Mouse (Mus musculus) midbrain, embryonic 16.5 days (tissue): Measurements from ENCODE around the gene Otud7a. TPM values are rescaled to one million over a fixed set of nuclear protein-coding genes. Genes with fewer than 3 reads are reported as not detected.
A peak's percentile ranks its signal among the peaks of the same experiment; 100 is the strongest.

Experiments
- ATAC-seq: fragments of 200-750 bp; cut with Nextera tagmentation; 2 replicates; pipeline ENCODE4 v1.8.0; 2017; ENCODE audit warnings: moderate TSS enrichment
- H3K27ac ChIP-seq: fragments of 300-500 bp; sonication (generic); 2 replicates; pipeline ENCODE4 v1.5.1; 2014; ENCODE audit warnings: mild to moderate bottlenecking, low read length, mixed read lengths
- H3K27me3 ChIP-seq: fragments of 300-500 bp; sonication (generic); 2 replicates; pipeline ENCODE4 v1.6.1; 2014; ENCODE audit warnings: low read depth, low read length, mixed read lengths; ENCODE audit not compliant: control insufficient read depth, insufficient read depth
- H3K36me3 ChIP-seq: fragments of 300-500 bp; sonication (generic); 2 replicates; pipeline ENCODE4 v1.6.1; 2014; ENCODE audit warnings: mild to moderate bottlenecking, low read length, moderate library complexity, mixed read lengths; ENCODE audit not compliant: control insufficient read depth, insufficient read depth
- H3K4me1 ChIP-seq: fragments of 300-500 bp; sonication (generic); 2 replicates; pipeline ENCODE4 v1.6.1; 2014; ENCODE audit warnings: mild to moderate bottlenecking, low read length, mixed read lengths; ENCODE audit not compliant: control insufficient read depth, insufficient read depth
- H3K4me2 ChIP-seq: fragments of 300-500 bp; sonication (generic); 2 replicates; pipeline ENCODE4 v1.6.1; 2014; ENCODE audit warnings: mild to moderate bottlenecking, low read length, mixed read lengths
- H3K4me3 ChIP-seq: fragments of 300-500 bp; sonication (generic); 2 replicates; pipeline ENCODE4 v1.5.1; 2014; ENCODE audit warnings: low read depth, mild to moderate bottlenecking, low read length, moderate library complexity, mixed read lengths
- H3K9ac ChIP-seq: fragments of 300-500 bp; sonication (generic); 2 replicates; pipeline ENCODE4 v1.6.1; 2014; ENCODE audit warnings: low read depth, low read length, mixed read lengths
- H3K9me3 ChIP-seq: fragments of 300-500 bp; sonication (generic); replicated peaks from 2 replicates; pipeline ENCODE4 v1.6.1; 2014; ENCODE audit warnings: mild to moderate bottlenecking, low read length, mixed read lengths; ENCODE audit not compliant: control insufficient read depth, poor library complexity, severe bottlenecking
- WGBS: fragments of 180-500 bp; shearing (Covaris S2); extraction: QIAGEN DNeasy Blood & Tissue Kit; methylation state at CpG from one replicate; pipeline ENCODE4 v1.1.7; 2014; 5-methylcytosine and 5-hydroxymethylcytosine counted together
- polyA plus RNA-seq: library from polyadenylated mRNA; unstranded; fragments of >200 nt; fragmentation: Nextera tagmentation; extraction: Ambion mirVana; gene quantifications from 2 replicates; pipeline ENCODE4 v1.2.1, GENCODE M21; 2015

The Otud7a gene
- polyA plus RNA-seq, 1 experiment from 2014 or later: 3.4 TPM

DNA sequence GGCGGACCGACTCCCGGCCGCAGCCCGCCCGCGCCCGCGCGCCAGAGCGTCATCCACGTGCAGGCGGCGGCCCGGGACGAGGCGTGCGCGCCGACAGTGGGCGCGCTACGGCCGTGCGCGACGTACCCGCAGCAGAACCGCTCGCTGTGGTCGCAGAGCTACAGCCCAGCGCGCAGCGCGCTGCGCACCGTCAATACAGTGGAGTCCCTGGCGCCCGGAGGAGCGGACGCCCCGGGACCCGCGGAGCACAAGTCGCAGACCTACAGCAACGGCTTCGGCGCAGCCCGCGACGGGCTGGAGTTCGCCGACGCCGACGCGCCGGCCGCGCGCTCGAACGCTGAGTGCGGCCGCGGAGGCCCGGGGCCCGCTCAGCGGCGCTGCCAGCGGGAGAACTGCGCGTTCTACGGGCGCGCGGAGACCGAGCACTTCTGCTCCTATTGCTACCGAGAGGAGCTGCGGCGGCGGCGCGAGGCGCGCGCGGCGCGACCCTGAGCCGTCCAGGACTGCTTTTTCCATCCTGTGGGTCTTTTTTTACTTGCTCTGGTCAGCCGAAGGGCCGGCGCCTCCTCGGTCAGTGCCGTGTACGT is 313.8 kb downstream of the Otud7a start:
- peak overlapping the region; percentile 47; the same call in 1 of the 2 replicates for H3K27ac ChIP-seq
- ATAC-seq: peak; percentile 76
- H3K9me3 ChIP-seq: no peaks in the 10 kb centered on the region
- H3K27me3 ChIP-seq: peaks cover 51% of the 10 kb centered on the region
- peaks cover 23% of the 10 kb centered on the region for H3K4me1 ChIP-seq
- under 1% methylated on average over 94 of the region's 97 CpGs for WGBS
- H3K4me3 ChIP-seq: peak overlapping the region; percentile 49
- no peaks in the 10 kb centered on the region for H3K36me3 ChIP-seq
- peak overlapping the region; percentile 77 for H3K4me2 ChIP-seq
- peak overlapping the region; percentile 63 for H3K9ac ChIP-seq

DNA sequence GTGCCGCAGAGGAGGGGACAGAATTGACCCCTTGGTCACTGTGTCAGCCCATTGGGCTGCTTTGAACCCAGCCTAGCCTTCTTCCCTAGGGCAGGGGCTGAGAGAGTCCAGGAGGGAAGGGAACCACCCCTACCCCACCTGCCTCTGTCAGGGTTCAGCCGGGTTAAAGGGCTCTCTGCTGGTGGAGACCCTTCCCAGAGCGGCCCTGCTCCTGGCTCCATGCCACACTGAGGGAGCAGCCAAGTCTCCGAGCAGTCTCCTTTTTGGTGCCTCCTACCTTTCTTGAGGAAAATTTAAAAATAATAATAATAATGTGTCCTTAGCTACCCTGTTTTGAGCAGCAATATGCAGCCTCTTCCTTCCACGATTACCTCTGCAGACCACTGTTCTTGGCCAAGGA is 315.1 kb downstream of the Otud7a start:
- no peak overlapping the region for H3K27ac ChIP-seq
- no peaks in the 10 kb centered on the region for H3K36me3 ChIP-seq
- H3K4me2 ChIP-seq: no peak overlapping the region
- 31% methylated on average over 5 of the region's 5 CpGs for WGBS
- H3K27me3 ChIP-seq: peaks cover 51% of the 10 kb centered on the region
- no peak overlapping the region for H3K9ac ChIP-seq
- H3K4me1 ChIP-seq: peaks cover 12% of the 10 kb centered on the region
- ATAC-seq: no peak
- no peak overlapping the region for H3K4me3 ChIP-seq
- H3K9me3 ChIP-seq: no peaks in the 10 kb centered on the region

GRCm38 (mm10) chr7:63762529-63762928 is 318.0 kb downstream of the Otud7a start:
- 75% methylated on average over 3 of the region's 3 CpGs for WGBS

GRCm38 (mm10) chr7:63768398-63769029 is 324.0 kb downstream of the Otud7a start:
- ATAC-seq: peak; percentile 89
- Histone ChIP-seq H3K27me3 (no peaks in the 10 kb centered on the region), H3K36me3 (no peaks in the 10 kb centered on the region), H3K9ac (no peak overlapping the region), H3K4me1 (peaks cover 8% of the 10 kb centered on the region), H3K9me3 (no peaks in the 10 kb centered on the region), H3K4me2 (no peak overlapping the region), H3K4me3 (no peak overlapping the region), H3K27ac (no peak overlapping the region; the same call in none of the 2 replicates)
- 30% methylated on average over 5 of the region's 5 CpGs for WGBS

More at GRCm38 (mm10) chr7:63762529-63762928, 318.0 kb downstream of the Otud7a start:
- Histone ChIP-seq H3K27ac (no peak overlapping the region), H3K36me3 (no peaks in the 10 kb centered on the region), H3K4me3 (no peak overlapping the region), H3K9me3 (no peaks in the 10 kb centered on the region), H3K27me3 (peaks cover 34% of the 10 kb centered on the region), H3K4me1 (peaks cover 8% of the 10 kb centered on the region), H3K9ac (no peak overlapping the region), H3K4me2 (no peak overlapping the region)
- no peak for ATAC-seq

DNA sequence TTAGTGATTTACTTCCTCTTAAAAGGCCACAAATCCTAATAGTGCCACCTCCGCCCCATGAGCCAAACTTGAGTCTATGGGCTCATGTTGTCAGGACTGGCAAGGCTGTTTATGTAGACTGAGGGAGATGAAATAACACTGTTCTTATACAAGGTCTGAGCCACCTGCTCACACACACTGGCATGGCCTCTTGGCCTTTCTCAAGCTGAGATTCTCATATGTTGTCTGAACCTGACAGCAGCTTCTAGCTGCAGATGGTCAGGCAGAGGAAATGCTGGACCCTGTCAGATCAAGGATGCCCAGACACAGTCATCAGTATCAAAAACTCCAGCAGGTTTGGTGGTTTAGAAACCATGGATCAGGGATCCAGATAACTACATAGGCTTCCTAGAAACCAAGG is 328.7 kb downstream of the Otud7a start:
- Histone ChIP-seq H3K9ac (no peak overlapping the region), H3K27me3 (no peaks in the 10 kb centered on the region), H3K4me1 (peaks cover 2% of the 10 kb centered on the region), H3K27ac (no peak overlapping the region), H3K4me2 (no peak overlapping the region), H3K4me3 (no peak overlapping the region), H3K36me3 (no peaks in the 10 kb centered on the region), H3K9me3 (no peaks in the 10 kb centered on the region)
- ATAC-seq: no peak
- 100% methylated on average over 1 of the region's 1 CpGs for WGBS

GRCm38 (mm10) chr7:63774291-63774690 is 329.7 kb downstream of the Otud7a start:
- ATAC-seq: no peak
- Histone ChIP-seq H3K27ac (no peak overlapping the region), H3K36me3 (no peaks in the 10 kb centered on the region), H3K4me3 (no peak overlapping the region), H3K9me3 (no peaks in the 10 kb centered on the region), H3K9ac (no peak overlapping the region), H3K4me2 (no peak overlapping the region), H3K4me1 (no peaks in the 10 kb centered on the region), H3K27me3 (no peaks in the 10 kb centered on the region)
- WGBS: 27% methylated on average over 1 of the region's 1 CpGs

DNA sequence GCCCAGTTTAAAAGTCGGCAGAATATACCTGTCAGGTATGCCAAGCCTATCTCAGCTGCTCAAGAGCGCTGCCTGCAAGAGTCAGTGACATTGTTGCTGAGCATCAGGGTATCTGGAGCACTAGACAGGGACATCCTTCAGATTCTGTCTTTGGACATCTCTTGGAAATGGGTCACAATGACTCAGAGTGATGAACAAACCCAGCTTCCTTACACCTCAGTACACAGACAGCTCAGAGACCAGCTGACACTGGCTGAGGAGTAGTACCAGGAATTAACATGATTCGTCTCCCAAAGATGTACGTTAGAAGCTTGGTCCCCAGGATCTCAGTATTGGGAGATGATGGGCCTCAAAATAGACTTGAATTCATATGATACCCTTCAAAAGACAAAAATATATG is 332.8 kb downstream of the Otud7a start:
- Histone ChIP-seq H3K9me3 (no peaks in the 10 kb centered on the region), H3K4me1 (no peaks in the 10 kb centered on the region), H3K36me3 (no peaks in the 10 kb centered on the region), H3K9ac (no peak overlapping the region), H3K27me3 (no peaks in the 10 kb centered on the region), H3K4me3 (no peak overlapping the region), H3K27ac (no peak overlapping the region), H3K4me2 (no peak overlapping the region)
- 95% methylated on average over 4 of the region's 4 CpGs for WGBS
- ATAC-seq: no peak

GRCm38 (mm10) chr7:63780821-63781220 is 336.3 kb downstream of the Otud7a start:
- no peaks in the 10 kb centered on the region for H3K36me3 ChIP-seq
- H3K4me3 ChIP-seq: no peak overlapping the region
- no peak overlapping the region for H3K4me2 ChIP-seq
- H3K27ac ChIP-seq: no peak overlapping the region
- H3K9me3 ChIP-seq: no peaks in the 10 kb centered on the region
- no peaks in the 10 kb centered on the region for H3K4me1 ChIP-seq
- H3K9ac ChIP-seq: no peak overlapping the region
- 93% methylated on average over 3 of the region's 3 CpGs for WGBS
- no peak for ATAC-seq
- no peaks in the 10 kb centered on the region for H3K27me3 ChIP-seq

GRCm38 (mm10) chr7:63789743-63790142 is 345.2 kb downstream of the Otud7a start:
- ATAC-seq: 0 out of 2 replicates have a peak, but pooled peaks have one; percentile 45
- Histone ChIP-seq H3K4me2 (no peak overlapping the region), H3K9me3 (no peaks in the 10 kb centered on the region), H3K27me3 (no peaks in the 10 kb centered on the region), H3K27ac (no peak overlapping the region), H3K4me1 (no peaks in the 10 kb centered on the region), H3K9ac (no peak overlapping the region), H3K36me3 (no peaks in the 10 kb centered on the region), H3K4me3 (no peak overlapping the region)
- 49% methylated on average over 5 of the region's 5 CpGs for WGBS
